Comparison of ENCODE assay signal across 31 mouse cellular contexts in genomic region chr3:109034411-109034810, GRCm38 (mm10). TPM values are rescaled to one million over a fixed set of nuclear protein-coding genes. Genes with fewer than 3 reads are reported as not detected.
A peak's percentile ranks its signal among the peaks of the same experiment; 100 is the strongest.
DNase-seq lines count a peak whose midpoint lies in the region; ATAC-seq lines count a peak whose summit lies in the region.
"Had no signal": no experiment of that assay in that cellular context is flagged by ENCODE, and none has a peak within 500 bp of the region (broad histone marks: within the 10 kb centered on the region; RNA-seq: fewer than 3 reads in every experiment).

No protein-coding gene starts in this region.

- ATAC-seq in forebrain, embryonic 13.5 days: peak; percentile 50; the same call in 1 of the 2 replicates
- ATAC-seq in forebrain, embryonic 11.5 days (replicated peaks; ENCODE audit: low FRiP score): no peak
- ATAC-seq: activated CD4-positive, CD25-positive, alpha-beta regulatory T cell, adult 4 months had no signal

- whole genome bisulfite sequencing in forebrain, embryonic 13.5 days: 32% methylated on average over 1 of the region's 1 CpGs
- 55% methylated on average over 1 of the region's 1 CpGs for WGBS in forebrain, embryonic 11.5 days

- no peak overlapping the region for H3K27ac ChIP-seq in forebrain, embryonic 13.5 days
- H3K27ac ChIP-seq in forebrain, embryonic 11.5 days (ENCODE audit: low read depth, low read length): no peak overlapping the region
- H3K27ac ChIP-seq: embryonic facial prominence, embryonic 15.5 days; heart, adult 2 months; heart, embryonic 13.5 days; liver, embryonic 15.5 days; lung, embryonic 15.5 days had no signal

- no peak overlapping the region for H3K4me2 ChIP-seq in forebrain, embryonic 13.5 days
- no peak overlapping the region for H3K4me2 ChIP-seq in forebrain, embryonic 11.5 days (ENCODE audit: low read depth, low read length, severe bottlenecking)
- H3K4me2 ChIP-seq: embryonic facial prominence, embryonic 15.5 days; heart, embryonic 13.5 days; liver, embryonic 15.5 days; lung, embryonic 15.5 days had no signal

- H3K9me3 ChIP-seq in forebrain, embryonic 13.5 days (replicated peaks): no peaks in the 10 kb centered on the region
- no peaks in the 10 kb centered on the region; the same call in 1 of the 2 replicates for H3K9me3 ChIP-seq in forebrain, embryonic 11.5 days (ENCODE audit: control insufficient read depth, low read length)
- H3K9me3 ChIP-seq: embryonic facial prominence, embryonic 15.5 days; G1E; liver, embryonic 15.5 days; lung, embryonic 15.5 days had no signal

- no peaks in the 10 kb centered on the region for H3K27me3 ChIP-seq in forebrain, embryonic 13.5 days
- no peaks in the 10 kb centered on the region for H3K27me3 ChIP-seq in forebrain, embryonic 11.5 days (ENCODE audit: control insufficient read depth, insufficient read depth, low read length)
- H3K27me3 ChIP-seq: CH12.LX; embryonic facial prominence, embryonic 15.5 days; heart, embryonic 13.5 days; liver, embryonic 15.5 days; lung, embryonic 15.5 days had no signal

- no peak for DNase-seq in forebrain, embryonic 11.5 days (ENCODE audit: low spot score)
- peak; percentile 38 for DNase-seq in kidney, adult 9 months
- no peak for DNase-seq in kidney, postnatal 10 days
- DNase-seq in Muller cell, postnatal 12 days (ENCODE audit: inconsistent ontology term): peak; percentile 86
- peak; percentile 49 for DNase-seq in adipocyte (ENCODE audit: low spot score)
- DNase-seq in lung, postnatal 4 days: no peak
- DNase-seq: B cell, adult 2 months; cerebellum, adult 18-20 months; cerebellum, postnatal 25 days; embryo, embryonic 11 days; gastrocnemius, postnatal 36 days; heart, adult 2 months; heart, postnatal 14 days; kidney, adult 11 months; lung, postnatal 36 days; midbrain, embryonic 14.5 days; thymus, adult 18-20 months; thymus, postnatal 4 days had no signal

- no peak overlapping the region for H3K9ac ChIP-seq in forebrain, embryonic 13.5 days
- H3K9ac ChIP-seq in forebrain, embryonic 11.5 days (ENCODE audit: low read length): no peak overlapping the region
- H3K9ac ChIP-seq: embryonic facial prominence, embryonic 15.5 days; heart, embryonic 13.5 days; liver, embryonic 15.5 days; lung, embryonic 15.5 days had no signal

- no peak overlapping the region for H3K4me3 ChIP-seq in forebrain, embryonic 13.5 days
- no peak overlapping the region for H3K4me3 ChIP-seq in forebrain, embryonic 11.5 days (ENCODE audit: low read depth, low read length)
- H3K4me3 ChIP-seq: embryonic facial prominence, embryonic 15.5 days; heart, adult 2 months; heart, embryonic 13.5 days; liver, embryonic 15.5 days; lung, embryonic 15.5 days had no signal

- peaks cover 13% of the 10 kb centered on the region for H3K4me1 ChIP-seq in forebrain, embryonic 13.5 days
- H3K4me1 ChIP-seq in forebrain, embryonic 11.5 days (replicated peaks; ENCODE audit: control insufficient read depth, insufficient read depth, low read length): no peaks in the 10 kb centered on the region
- H3K4me1 ChIP-seq: heart, embryonic 13.5 days had no signal

- H3K36me3 ChIP-seq in forebrain, embryonic 13.5 days (ENCODE audit: poor library complexity, severe bottlenecking): no peaks in the 10 kb centered on the region
- H3K36me3 ChIP-seq in forebrain, embryonic 11.5 days (ENCODE audit: control insufficient read depth, insufficient read depth, low read length): no peaks in the 10 kb centered on the region
- H3K36me3 ChIP-seq: embryonic facial prominence, embryonic 15.5 days; G1E; heart, embryonic 13.5 days; liver, embryonic 15.5 days; lung, embryonic 15.5 days had no signal

RNA-seq across cellular contexts. Expression of gene Fam102b, which starts 7.0 kb away (rescaled TPM):
- 6.3 and 6.7 TPM in 2 replicates for polyA plus RNA-seq in forebrain, embryonic 13.5 days (2015; fragmentation: Nextera tagmentation; extraction: Ambion mirVana)
- 10.1 and 10.7 TPM in 2 replicates for polyA plus RNA-seq in forebrain, embryonic 11.5 days (2014; fragmentation: Nextera tagmentation; extraction: Ambion mirVana)

RNA-seq across cellular contexts. Expression of gene Slc25a54, which starts 45.9 kb away (rescaled TPM):
- not detected in 2 replicates for polyA plus RNA-seq in forebrain, embryonic 13.5 days (2015; fragmentation: Nextera tagmentation; extraction: Ambion mirVana)
- polyA plus RNA-seq in forebrain, embryonic 11.5 days (2014; fragmentation: Nextera tagmentation; extraction: Ambion mirVana): not detected in 2 replicates
- polyA plus RNA-seq: activated CD4-positive, CD25-positive, alpha-beta regulatory T cell, adult 4 months; embryonic facial prominence, embryonic 15.5 days; G1E; heart, adult 2 months; heart, embryonic 13.5 days; hindbrain, embryonic 11.5 days; limb, embryonic 14.5 days; liver, embryonic 15.5 days; lung, embryonic 15.5 days; midbrain, embryonic 14.5 days; neural tube, embryonic 14.5 days; small intestine, adult 2 months; stomach, embryonic 16.5 days had no signal

Comparison
In these comparisons a context has a peak if more than half of its experiments do, and no peak if none do; other contexts are left out.
1. DNase-seq: peak in kidney, adult 9 months (single experiment), Muller cell, postnatal 12 days (single experiment) and adipocyte (single experiment); none in forebrain, embryonic 11.5 days (single experiment), kidney, postnatal 10 days (single experiment) and lung, postnatal 4 days (0 of 2).